Mouse (Mus musculus): ENCODE results near the gene Tbx1. TPM values are rescaled to one million over a fixed set of nuclear protein-coding genes. Genes with fewer than 3 reads are reported as not detected.

Gene Tbx1
- 0.39 and 0.56 TPM in 2 replicates for polyA plus RNA-seq (2015; fragmentation: Nextera tagmentation; extraction: Ambion mirVana)

- no peak within 1 kb of the TSS for H3K9ac ChIP-seq
- 1% methylated on average over 48 of the region's 48 CpGs for WGBS
- ATAC-seq: no peak; the same call in 1 of the 2 replicates
Measured at GRCm38 (mm10) chr16:18589804-18590790, at the start of gene Tbx1. TSS of gene Tbx1 (minus strand) at chr16:18590671.

GRCm38 (mm10) chr16:18639382-18639929 lies 49.0 kb upstream of the Tbx1 start:
- H3K4me3 ChIP-seq: no peak overlapping the region
- H3K9me3 ChIP-seq (replicated peaks): 0 out of 2 replicates have a peak, but pooled peaks cover 3% of the 10 kb centered on the region
- H3K36me3 ChIP-seq (ENCODE audit: poor library complexity, severe bottlenecking): no peaks in the 10 kb centered on the region
- H3K4me1 ChIP-seq: no peaks in the 10 kb centered on the region
- H3K27me3 ChIP-seq: no peaks in the 10 kb centered on the region
- H3K4me2 ChIP-seq: no peak overlapping the region
- 78% methylated on average over 1 of the region's 1 CpGs for WGBS
- no peak overlapping the region for H3K27ac ChIP-seq
- H3K9ac ChIP-seq: no peak overlapping the region
- ATAC-seq: no peak

More at GRCm38 (mm10) chr16:18589804-18590790, at the start of gene Tbx1:
- peak within 1 kb of the TSS; percentile 50 for H3K4me2 ChIP-seq
- H3K27me3 ChIP-seq: peaks cover 92% of the 10 kb centered on the region
- H3K27ac ChIP-seq: no peak within 1 kb of the TSS
- H3K4me3 ChIP-seq: peak within 1 kb of the TSS; percentile 31
- H3K36me3 ChIP-seq (ENCODE audit: poor library complexity, severe bottlenecking): no peaks in the 10 kb centered on the region
- peaks cover 39% of the 10 kb centered on the region for H3K4me1 ChIP-seq
- H3K9me3 ChIP-seq (replicated peaks): no peaks in the 10 kb centered on the region

GRCm38 (mm10) chr16:18638396-18638795 lies 47.9 kb upstream of the Tbx1 start:
- Histone ChIP-seq H3K36me3 (ENCODE audit: poor library complexity, severe bottlenecking) (no peaks in the 10 kb centered on the region), H3K4me2 (no peak overlapping the region), H3K27ac (no peak overlapping the region), H3K4me3 (no peak overlapping the region), H3K9me3 (replicated peaks) (0 out of 2 replicates have a peak, but pooled peaks cover 4% of the 10 kb centered on the region), H3K4me1 (no peaks in the 10 kb centered on the region), H3K27me3 (no peaks in the 10 kb centered on the region), H3K9ac (no peak overlapping the region)
- 45% methylated on average over 2 of the region's 2 CpGs for WGBS
- ATAC-seq: no peak

- H3K4me1 ChIP-seq: no peaks in the 10 kb centered on the region
- H3K27me3 ChIP-seq: no peaks in the 10 kb centered on the region
- 0 out of 2 replicates have a peak, but pooled peaks cover 4% of the 10 kb centered on the region for H3K9me3 ChIP-seq (replicated peaks)
- ATAC-seq: no peak
- no peak overlapping the region for H3K4me2 ChIP-seq
- 52% methylated on average over 3 of the region's 3 CpGs for WGBS
- H3K27ac ChIP-seq: no peak overlapping the region
- no peaks in the 10 kb centered on the region for H3K36me3 ChIP-seq (ENCODE audit: poor library complexity, severe bottlenecking)
- no peak overlapping the region for H3K4me3 ChIP-seq
- no peak overlapping the region for H3K9ac ChIP-seq
Measured at GRCm38 (mm10) chr16:18636804-18637203, 46.3 kb upstream of the Tbx1 start.

- ATAC-seq: no peak
- WGBS: 82% methylated on average over 5 of the region's 5 CpGs
Measured at GRCm38 (mm10) chr16:18636401-18636800, 45.9 kb upstream of the Tbx1 start.

GRCm38 (mm10) chr16:18633333-18633732 lies 42.9 kb upstream of the Tbx1 start:
- no peaks in the 10 kb centered on the region for H3K36me3 ChIP-seq (ENCODE audit: poor library complexity, severe bottlenecking)
- H3K4me3 ChIP-seq: no peak overlapping the region
- H3K27me3 ChIP-seq: peaks cover 5% of the 10 kb centered on the region; the same call in 1 of the 2 replicates
- H3K27ac ChIP-seq: no peak overlapping the region
- ATAC-seq: no peak
- WGBS: 18% methylated on average over 1 of the region's 1 CpGs
- H3K4me1 ChIP-seq: peaks cover 13% of the 10 kb centered on the region
- no peak overlapping the region for H3K9ac ChIP-seq
- no peak overlapping the region for H3K4me2 ChIP-seq
- 0 out of 2 replicates have a peak, but pooled peaks cover 4% of the 10 kb centered on the region for H3K9me3 ChIP-seq (replicated peaks)

More at GRCm38 (mm10) chr16:18636401-18636800, 45.9 kb upstream of the Tbx1 start:
- Histone ChIP-seq H3K9ac (no peak overlapping the region), H3K27ac (no peak overlapping the region), H3K4me3 (no peak overlapping the region), H3K9me3 (replicated peaks) (0 out of 2 replicates have a peak, but pooled peaks cover 4% of the 10 kb centered on the region), H3K4me1 (no peaks in the 10 kb centered on the region), H3K36me3 (ENCODE audit: poor library complexity, severe bottlenecking) (no peaks in the 10 kb centered on the region), H3K27me3 (no peaks in the 10 kb centered on the region), H3K4me2 (no peak overlapping the region)

- Histone ChIP-seq H3K9ac (no peak overlapping the region), H3K27me3 (peaks cover 5% of the 10 kb centered on the region; the same call in 1 of the 2 replicates), H3K9me3 (replicated peaks) (0 out of 2 replicates have a peak, but pooled peaks cover 4% of the 10 kb centered on the region), H3K4me2 (no peak overlapping the region), H3K36me3 (ENCODE audit: poor library complexity, severe bottlenecking) (no peaks in the 10 kb centered on the region), H3K27ac (no peak overlapping the region), H3K4me1 (peaks cover 19% of the 10 kb centered on the region), H3K4me3 (no peak overlapping the region)
- ATAC-seq: no peak
- WGBS: 58% methylated on average over 2 of the region's 2 CpGs
Measured at GRCm38 (mm10) chr16:18632816-18633215, 42.3 kb upstream of the Tbx1 start.

- no peak overlapping the region for H3K4me2 ChIP-seq
Measured at GRCm38 (mm10) chr16:18632059-18632458, 41.6 kb upstream of the Tbx1 start.

GRCm38 (mm10) chr16:18631141-18631540 lies 40.7 kb upstream of the Tbx1 start:
- peaks cover 19% of the 10 kb centered on the region for H3K27me3 ChIP-seq
- H3K9ac ChIP-seq: no peak overlapping the region
- H3K27ac ChIP-seq: no peak overlapping the region
- WGBS: 69% methylated on average over 7 of the region's 7 CpGs
- no peak overlapping the region for H3K4me2 ChIP-seq
- H3K4me1 ChIP-seq: peaks cover 35% of the 10 kb centered on the region
- no peak for ATAC-seq
- 0 out of 2 replicates have a peak, but pooled peaks cover 4% of the 10 kb centered on the region for H3K9me3 ChIP-seq (replicated peaks)
- no peak overlapping the region for H3K4me3 ChIP-seq
- H3K36me3 ChIP-seq (ENCODE audit: poor library complexity, severe bottlenecking): no peaks in the 10 kb centered on the region

More at GRCm38 (mm10) chr16:18632059-18632458, 41.6 kb upstream of the Tbx1 start:
- no peak for ATAC-seq
- Histone ChIP-seq H3K9ac (no peak overlapping the region), H3K9me3 (replicated peaks) (0 out of 2 replicates have a peak, but pooled peaks cover 4% of the 10 kb centered on the region), H3K36me3 (ENCODE audit: poor library complexity, severe bottlenecking) (no peaks in the 10 kb centered on the region), H3K27ac (no peak overlapping the region), H3K4me3 (no peak overlapping the region), H3K4me1 (peaks cover 26% of the 10 kb centered on the region), H3K27me3 (peaks cover 11% of the 10 kb centered on the region)
- 63% methylated on average over 3 of the region's 3 CpGs for WGBS

- peak; percentile 4 for ATAC-seq
Measured at GRCm38 (mm10) chr16:18630291-18630690, 39.8 kb upstream of the Tbx1 start.

GRCm38 (mm10) chr16:18629390-18630231 lies 39.1 kb upstream of the Tbx1 start, which contains the start of gene Sept5:
TSS of gene Sept5 (minus strand) at chr16:18629954.
- Histone ChIP-seq H3K27ac (peak within 1 kb of the TSS; percentile 76), H3K4me1 (peaks cover 43% of the 10 kb centered on the region), H3K9me3 (replicated peaks) (0 out of 2 replicates have a peak, but pooled peaks cover 2% of the 10 kb centered on the region), H3K36me3 (ENCODE audit: poor library complexity, severe bottlenecking) (peaks cover 12% of the 10 kb centered on the region), H3K27me3 (peaks cover 35% of the 10 kb centered on the region), H3K9ac (peak within 1 kb of the TSS; percentile 93), H3K4me3 (peak within 1 kb of the TSS; percentile 86), H3K4me2 (peak within 1 kb of the TSS; percentile 88)
- peak; percentile 54 for ATAC-seq
- WGBS: under 1% methylated on average over 59 of the region's 93 CpGs

More at GRCm38 (mm10) chr16:18630291-18630690, 39.8 kb upstream of the Tbx1 start:
- peak overlapping the region; percentile 93 for H3K9ac ChIP-seq
- H3K4me3 ChIP-seq: peak overlapping the region; percentile 86
- 56% methylated on average over 5 of the region's 5 CpGs for WGBS
- H3K4me1 ChIP-seq: peaks cover 43% of the 10 kb centered on the region
- peaks cover 28% of the 10 kb centered on the region for H3K27me3 ChIP-seq
- 0 out of 2 replicates have a peak overlapping the region, but pooled peaks have one; percentile 76 for H3K27ac ChIP-seq
- H3K36me3 ChIP-seq (ENCODE audit: poor library complexity, severe bottlenecking): peaks cover 5% of the 10 kb centered on the region
- H3K4me2 ChIP-seq: peak overlapping the region; percentile 88
- 0 out of 2 replicates have a peak, but pooled peaks cover 4% of the 10 kb centered on the region for H3K9me3 ChIP-seq (replicated peaks)
